Mouse (Mus musculus) heart, postnatal 0 days (tissue): ENCODE data around the gene Gtf2h3. TPM values are rescaled to one million over a fixed set of nuclear protein-coding genes. Genes with fewer than 3 reads are reported as not detected.

Experiments used
- ATAC-seq: fragments of 200-750 bp; cut with Nextera tagmentation; 2 replicates; pipeline ENCODE4 v1.8.0; 2017; ENCODE audit warnings: low read depth, moderate number of reproducible peaks, moderate library complexity; ENCODE audit not compliant: insufficient read depth
- DNase-seq: peaks from one replicate; pipeline ENCODE4 v3.0.0-alpha.2; 2016; ENCODE audit warnings: low spot score
- H3K27ac ChIP-seq: fragments of 300-500 bp; sonication (generic); 2 replicates; pipeline ENCODE4 v1.5.1; 2014; ENCODE audit warnings: low read depth, mild to moderate bottlenecking
- H3K27me3 ChIP-seq: fragments of 300-500 bp; sonication (generic); 2 replicates; pipeline ENCODE4 v1.6.1; 2014; ENCODE audit warnings: low read length, mixed read lengths; ENCODE audit not compliant: control insufficient read depth, insufficient read depth
- H3K36me3 ChIP-seq: fragments of 300-500 bp; sonication (generic); replicated peaks from 2 replicates; pipeline ENCODE4 v1.6.1; 2014; ENCODE audit warnings: low read length, mixed read lengths; ENCODE audit not compliant: control insufficient read depth, insufficient read depth
- H3K4me1 ChIP-seq: fragments of 300-500 bp; sonication (generic); 2 replicates; pipeline ENCODE4 v1.6.1; 2014; ENCODE audit warnings: antibody characterized with exemption; ENCODE audit not compliant: control insufficient read depth, insufficient read depth
- H3K4me2 ChIP-seq: fragments of 300-500 bp; sonication (generic); 2 replicates; pipeline ENCODE4 v1.6.1; 2014; ENCODE audit warnings: low read depth, mild to moderate bottlenecking, low read length, moderate library complexity
- H3K4me3 ChIP-seq: fragments of 300-500 bp; sonication (generic); 2 replicates; pipeline ENCODE4 v1.5.1; 2014; ENCODE audit warnings: low read depth, low read length
- H3K9ac ChIP-seq: fragments of 300-500 bp; sonication (generic); replicated peaks from 2 replicates; pipeline ENCODE4 v1.6.1; 2014; ENCODE audit warnings: low read depth, low read length, mixed read lengths
- H3K9me3 ChIP-seq: fragments of 300-500 bp; sonication (generic); replicated peaks from 2 replicates; pipeline ENCODE4 v1.6.1; 2016; ENCODE audit warnings: low read length; ENCODE audit not compliant: control insufficient read depth
- CTCF ChIP-seq: IDR thresholded peaks from 2 replicates; pipeline ENCODE4 v1.5.1; 2016; ENCODE audit warnings: antibody characterized with exemption, control low read depth, low read depth
- EP300 ChIP-seq: IDR thresholded peaks from 2 replicates; pipeline ENCODE4 v1.6.1; 2016; ENCODE audit warnings: antibody characterized with exemption, low read depth
- WGBS: fragments of 180-500 bp; shearing (Covaris S2); extraction: QIAGEN DNeasy Blood & Tissue Kit; methylation state at CpG from one replicate; pipeline ENCODE4 v1.1.7; 2014; 5-methylcytosine and 5-hydroxymethylcytosine counted together
- polyA plus RNA-seq: library from polyadenylated mRNA; unstranded; fragments of >200 nt; fragmentation: Nextera tagmentation; extraction: Ambion mirVana; gene quantifications from 2 replicates; pipeline ENCODE4 v1.2.1, GENCODE M21; 2015
- total RNA-seq: library from RNA; depleted of rRNA; stranded (reverse); fragments of >200 nt; gene quantifications from 2 replicates; pipeline ENCODE4 v1.2.3, GENCODE M21; 2014; ENCODE audit warnings: low replicate concordance

The Gtf2h3 gene
- total and polyA plus RNA-seq, 2 experiments from 2014 or later: 18.9 to 21.1 TPM

DNA sequence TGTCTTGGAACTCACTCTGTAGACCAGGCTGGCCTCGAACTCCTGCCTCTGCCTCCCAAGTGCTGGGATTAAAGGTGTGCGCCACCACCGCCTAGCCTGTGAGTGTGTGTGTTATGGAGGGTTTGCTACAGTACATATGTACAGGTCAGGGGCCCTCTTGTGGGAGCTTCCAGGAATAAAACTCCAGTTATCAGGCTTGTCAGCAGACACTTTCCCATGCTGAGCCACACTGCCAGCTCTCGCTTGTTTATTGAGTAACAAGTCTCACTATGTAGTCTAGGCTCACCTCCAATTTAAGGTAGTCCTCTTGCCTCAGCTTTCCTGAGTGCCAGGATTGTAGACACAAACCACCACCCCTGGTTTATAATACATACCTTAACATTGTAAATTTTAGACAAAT, 25.4 kb downstream of the Gtf2h3 start:
- Histone ChIP-seq H3K27ac (no peak overlapping the region), H3K9ac (no peak overlapping the region), H3K36me3 (no peaks in the 10 kb centered on the region), H3K4me1 (0 out of 2 replicates have a peak, but pooled peaks cover under 1% of the 10 kb centered on the region), H3K27me3 (no peaks in the 10 kb centered on the region), H3K4me3 (no peak overlapping the region), H3K4me2 (no peak overlapping the region), H3K9me3 (no peaks in the 10 kb centered on the region)
- TF ChIP-seq EP300 (no peak), CTCF (no peak)
- DNase-seq (no peak), ATAC-seq (peak; percentile 36; the same call in 1 of the 2 replicates)
- 53% methylated on average over 4 of the region's 4 CpGs for WGBS

DNA sequence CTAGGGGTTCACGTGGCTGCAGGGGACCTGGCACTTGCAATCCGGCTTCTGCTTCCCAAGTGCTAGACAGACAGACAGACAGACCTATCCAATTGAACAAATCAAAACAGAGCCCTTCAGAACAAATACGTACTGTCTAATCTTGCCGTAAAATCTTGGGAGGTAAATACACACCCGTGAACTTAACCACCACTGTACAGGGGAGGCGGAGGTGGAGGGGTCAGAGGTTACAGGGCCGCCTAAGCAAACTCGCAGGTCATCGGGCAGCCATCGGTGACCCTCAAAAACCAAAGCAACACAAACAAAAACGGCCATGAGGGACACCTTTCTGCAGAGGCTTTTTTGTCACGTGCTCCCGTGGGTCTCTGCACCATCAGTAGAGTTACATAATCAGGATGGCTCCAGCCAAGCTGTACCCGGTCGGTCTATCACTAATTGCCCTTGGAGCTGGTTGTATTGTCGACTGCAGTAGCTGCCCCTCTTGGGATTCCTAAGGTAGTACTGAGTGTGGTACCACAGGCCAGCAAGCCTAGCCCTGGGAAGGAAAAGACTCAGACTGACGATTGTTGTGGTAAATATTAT, 26.2 kb downstream of the Gtf2h3 start:
- H3K27ac ChIP-seq: no peak overlapping the region

DNA sequence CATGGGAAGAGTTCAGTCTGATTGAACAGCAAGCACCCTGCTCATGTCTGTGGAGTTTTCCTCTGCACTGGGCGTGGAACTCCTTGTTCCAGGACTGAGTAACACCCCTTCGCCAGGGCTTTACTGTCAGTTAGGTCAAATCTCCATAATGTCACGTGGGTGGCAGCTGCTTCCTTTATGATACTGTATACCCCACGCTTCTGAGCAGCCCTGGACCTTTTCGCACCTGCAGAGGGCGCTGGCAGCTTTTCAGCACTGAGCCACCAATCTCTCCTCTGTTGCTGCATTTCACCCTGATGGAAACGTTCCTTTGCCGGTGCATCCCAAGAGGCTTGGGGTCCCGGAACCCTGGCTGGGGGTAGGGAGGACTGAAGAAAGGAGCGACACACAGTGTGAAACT, 32.0 kb downstream of the Gtf2h3 start:
- Histone ChIP-seq H3K4me2 (no peak overlapping the region), H3K9ac (no peak overlapping the region), H3K27me3 (no peaks in the 10 kb centered on the region), H3K9me3 (no peaks in the 10 kb centered on the region), H3K27ac (no peak overlapping the region), H3K4me1 (no peaks in the 10 kb centered on the region), H3K4me3 (no peak overlapping the region), H3K36me3 (no peaks in the 10 kb centered on the region)
- WGBS: 73% methylated on average over 10 of the region's 10 CpGs
- no peak for DNase-seq
- ATAC-seq: no peak
- no peak for TF ChIP-seq EP300

More for the DNA sequence above, 26.2 kb downstream of the Gtf2h3 start:
- WGBS: 79% methylated on average over 17 of the region's 17 CpGs
- Histone ChIP-seq H3K9me3 (no peaks in the 10 kb centered on the region), H3K4me2 (no peak overlapping the region), H3K36me3 (no peaks in the 10 kb centered on the region), H3K4me3 (no peak overlapping the region), H3K4me1 (no peaks in the 10 kb centered on the region), H3K9ac (no peak overlapping the region), H3K27me3 (no peaks in the 10 kb centered on the region)
- TF ChIP-seq EP300 (no peak), CTCF (no peak)
- DNase-seq (no peak), ATAC-seq (no peak)

DNA sequence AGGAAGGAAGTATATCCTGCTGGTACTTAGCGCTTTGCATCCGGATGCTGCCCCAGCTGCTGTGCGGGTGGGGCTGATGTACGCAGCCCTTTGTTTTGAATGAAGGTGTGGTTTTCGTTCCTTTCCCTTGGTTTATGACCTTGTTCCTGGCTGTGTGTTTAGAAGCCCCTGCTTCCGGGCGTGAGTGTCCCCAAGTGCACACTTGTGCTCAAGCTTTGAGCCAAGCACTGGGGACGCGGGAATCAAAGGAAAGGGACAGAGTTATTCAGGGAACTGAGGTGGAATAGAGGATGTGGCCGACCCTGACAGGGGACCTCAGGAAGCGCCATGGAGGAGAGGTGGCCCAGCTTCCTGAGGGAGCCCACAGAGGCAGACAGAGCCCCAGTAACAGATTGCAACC, 35.8 kb downstream of the Gtf2h3 start:
- H3K27ac ChIP-seq: peak overlapping the region; percentile 56
- no peaks in the 10 kb centered on the region for H3K27me3 ChIP-seq
- H3K4me2 ChIP-seq: no peak overlapping the region
- H3K4me1 ChIP-seq: no peaks in the 10 kb centered on the region
- peak; percentile 70 for ATAC-seq
- H3K36me3 ChIP-seq: no peaks in the 10 kb centered on the region
- WGBS: 68% methylated on average over 11 of the region's 11 CpGs
- TF ChIP-seq CTCF (no peak), EP300 (peak; percentile 52; the same call in 1 of the 2 replicates)
- no peaks in the 10 kb centered on the region for H3K9me3 ChIP-seq
- H3K4me3 ChIP-seq: no peak overlapping the region
- H3K9ac ChIP-seq: no peak overlapping the region
- no peak for DNase-seq

DNA sequence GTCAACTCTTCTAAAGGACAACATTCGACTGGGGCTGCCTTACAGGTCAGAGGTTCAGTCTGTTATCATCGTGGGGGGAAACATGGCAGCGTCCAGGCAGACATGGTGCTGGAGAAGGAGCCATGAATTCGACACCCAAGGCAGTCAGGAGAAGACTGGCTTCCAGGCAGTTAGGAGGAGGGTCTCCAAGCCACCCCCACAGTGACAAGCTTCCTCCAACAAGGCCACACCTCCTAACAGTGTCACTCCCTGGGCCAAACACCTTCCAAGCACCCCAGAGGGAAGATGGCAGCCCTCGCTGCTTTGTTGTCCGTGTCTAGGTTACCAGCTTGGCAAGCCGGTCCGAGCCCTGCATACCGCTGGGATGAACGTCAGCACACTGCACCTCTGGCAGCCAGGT, 39.8 kb downstream of the Gtf2h3 start:
- H3K9ac ChIP-seq: no peak overlapping the region
- no peak for TF ChIP-seq CTCF
- TF ChIP-seq EP300: no peak
- no peaks in the 10 kb centered on the region for H3K27me3 ChIP-seq
- ATAC-seq: no peak
- WGBS: 78% methylated on average over 10 of the region's 10 CpGs
- no peaks in the 10 kb centered on the region for H3K36me3 ChIP-seq
- no peak for DNase-seq
- H3K9me3 ChIP-seq: no peaks in the 10 kb centered on the region
- no peak overlapping the region for H3K4me3 ChIP-seq
- H3K4me1 ChIP-seq: no peaks in the 10 kb centered on the region
- no peak overlapping the region for H3K4me2 ChIP-seq
- no peak overlapping the region for H3K27ac ChIP-seq

DNA sequence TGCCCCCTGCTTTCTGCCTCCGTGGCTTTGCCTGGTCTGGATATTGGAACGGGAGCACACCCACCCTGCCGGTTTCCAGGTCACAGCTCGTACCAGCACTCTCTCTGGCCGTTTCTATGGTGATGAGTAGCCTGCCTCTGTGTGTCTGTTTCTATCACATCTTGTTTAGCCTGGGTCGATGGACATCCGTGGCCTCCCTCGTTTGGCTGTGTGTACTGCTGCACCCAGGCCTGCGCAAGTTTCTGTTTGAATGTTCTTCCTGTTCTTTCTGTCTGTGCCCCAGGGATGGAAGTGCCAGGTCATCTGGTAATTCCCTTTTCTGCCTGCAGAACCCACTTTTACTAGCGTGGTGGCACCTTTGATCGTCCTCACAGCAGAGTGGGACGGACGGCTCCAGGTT, 42.4 kb downstream of the Gtf2h3 start:
- Histone ChIP-seq H3K9ac (no peak overlapping the region), H3K27me3 (no peaks in the 10 kb centered on the region), H3K36me3 (no peaks in the 10 kb centered on the region), H3K9me3 (no peaks in the 10 kb centered on the region), H3K4me3 (no peak overlapping the region), H3K4me1 (no peaks in the 10 kb centered on the region), H3K27ac (no peak overlapping the region), H3K4me2 (no peak overlapping the region)
- 74% methylated on average over 13 of the region's 13 CpGs for WGBS
- ATAC-seq: no peak
- no peak for DNase-seq
- TF ChIP-seq EP300: no peak
- TF ChIP-seq CTCF: no peak
